Mouse (Mus musculus) kidney, adult 2 months (tissue): ENCODE results near the gene Hdgf. TPM values are rescaled to one million over a fixed set of nuclear protein-coding genes. Genes with fewer than 3 reads are reported as not detected.
"Not testable (repeated sequence)": the region's sequence is repeated elsewhere in the genome, so short reads cannot be mapped to it uniquely, and the experiment has no call there.

Source experiments
- DNase-seq: peaks from one replicate; pipeline ENCODE4 v3.0.0; 2021
- H3K27ac ChIP-seq: fragments of 200-500 bp; 2 replicates; pipeline ENCODE4 v1.5.1; 2012; ENCODE audit warnings: low read depth, low read length, control low read depth, inconsistent platforms; ENCODE audit not compliant: insufficient read depth
- H3K27me3 ChIP-seq: fragments of 200-500 bp; replicated peaks from 2 replicates; pipeline ENCODE4 v1.6.1; 2012; ENCODE audit warnings: mild to moderate bottlenecking, moderate library complexity, low read length, inconsistent platforms; ENCODE audit not compliant: control insufficient read depth, insufficient read depth
- H3K36me3 ChIP-seq: fragments of 200-500 bp; 2 replicates; pipeline ENCODE4 v1.6.1; 2012; ENCODE audit warnings: mild to moderate bottlenecking, moderate library complexity, low read length, inconsistent platforms; ENCODE audit not compliant: control insufficient read depth, insufficient read depth
- H3K4me1 ChIP-seq: fragments of 200-500 bp; 2 replicates; pipeline ENCODE4 v1.6.1; 2011; ENCODE audit warnings: low read length; ENCODE audit not compliant: control insufficient read depth, insufficient read depth
- H3K4me3 ChIP-seq: fragments of 200-500 bp; 2 replicates; pipeline ENCODE4 v1.5.1; 2011; ENCODE audit warnings: mild to moderate bottlenecking, low read depth, low read length, control low read depth; ENCODE audit not compliant: insufficient read depth
- CTCF ChIP-seq: fragments of 200-500 bp; conservative IDR thresholded peaks from 2 replicates; pipeline ENCODE4 v1.5.1; 2011; ENCODE audit warnings: low read depth, mild to moderate bottlenecking, control low read depth, low read length, moderate library complexity, mixed read lengths; ENCODE audit not compliant: insufficient read depth, insufficient read length
- POLR2A ChIP-seq: fragments of 200-500 bp; IDR thresholded peaks from one replicate; pipeline ENCODE4 v1.6.1; 2011; ENCODE audit warnings: low read depth, low read length, control low read depth
- WGBS: fragments of 180-500 bp; shearing (Covaris S2); methylation state at CpG from one replicate; pipeline ENCODE4 v1.1.7; 2018; 5-methylcytosine and 5-hydroxymethylcytosine counted together
- polyA plus RNA-seq: library from polyadenylated mRNA; depleted of rRNA; stranded (reverse); fragments of >200 nt; gene quantifications from 2 replicates; pipeline ENCODE4 v1.2.3, GENCODE M21; 2012; rRNA removed

The Hdgf gene
- polyA plus RNA-seq: 104 and 113 TPM in 2 replicates

DNA sequence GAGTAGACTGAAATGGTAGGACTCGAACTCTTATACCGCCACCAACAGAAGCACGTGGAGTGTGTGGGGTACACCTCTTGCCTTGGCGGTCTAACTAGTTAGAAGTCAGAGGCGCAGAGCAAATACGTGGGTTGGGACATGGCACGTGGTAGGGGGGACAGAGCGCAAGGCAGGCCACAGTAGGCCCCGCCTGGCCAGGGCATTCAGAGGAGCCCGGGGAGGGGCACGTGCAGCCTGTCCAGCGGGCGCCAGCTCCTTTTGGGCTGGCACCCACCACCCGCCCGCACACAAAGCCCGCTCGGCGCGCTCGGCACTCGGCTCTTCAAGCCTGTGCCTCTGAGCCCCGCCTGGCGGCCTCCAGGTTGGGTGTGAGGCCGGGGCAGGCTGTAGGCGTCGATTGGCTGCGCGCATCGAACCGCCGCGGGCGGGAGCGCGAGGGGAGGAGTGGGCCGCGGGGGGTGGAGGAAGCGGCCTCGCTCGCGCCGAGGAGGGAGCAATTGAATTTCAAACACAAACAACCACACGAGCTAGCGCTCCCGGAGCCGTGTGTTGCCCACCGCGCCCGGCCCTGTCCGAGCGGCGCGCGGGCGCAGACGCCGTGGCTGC, at the start of gene Hdgf:
Gene Hdgf, plus strand, starts transcription at position 442 of the 606 bp plus-strand sequence.
- no peaks in the 10 kb centered on the region for H3K27me3 ChIP-seq
- H3K4me3 ChIP-seq: peak within 1 kb of the TSS; percentile 67
- DNase-seq: peak; percentile 97
- peaks cover 25% of the 10 kb centered on the region for H3K4me1 ChIP-seq
- under 1% methylated on average over 56 of the region's 57 CpGs for WGBS
- peak within 1 kb of the TSS; percentile 94 for H3K27ac ChIP-seq
- TF ChIP-seq CTCF (no peak), POLR2A (peak; percentile 21)
- H3K36me3 ChIP-seq: no peaks in the 10 kb centered on the region

DNA sequence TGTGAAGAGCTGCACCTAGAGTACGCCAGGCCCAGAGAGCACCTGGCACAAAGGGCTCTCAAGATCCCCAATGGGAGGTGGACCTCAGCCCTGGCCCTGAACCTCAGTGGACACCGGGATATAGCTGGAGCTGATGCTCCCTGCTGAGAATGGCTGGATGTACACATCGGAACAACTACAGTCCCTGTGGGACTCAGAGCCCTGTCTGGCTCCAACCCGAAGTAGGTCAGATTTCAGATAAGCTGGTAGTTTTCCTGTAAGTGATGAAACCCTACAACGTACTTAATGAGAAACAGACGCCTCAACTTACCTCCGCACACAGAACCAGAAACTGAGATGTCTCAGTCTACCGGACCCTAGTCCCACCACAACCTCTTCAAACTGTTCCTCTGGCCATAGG, 48.5 kb upstream of the Hdgf start:
- DNase-seq: no peak
- Histone ChIP-seq H3K27me3 (no peaks in the 10 kb centered on the region), H3K4me3 (no peak overlapping the region), H3K4me1 (peaks cover 4% of the 10 kb centered on the region; the same call in 1 of the 2 replicates), H3K27ac (no peak overlapping the region), H3K36me3 (peaks cover 2% of the 10 kb centered on the region)
- TF ChIP-seq CTCF: no peak
- TF ChIP-seq POLR2A: no peak
- 92% methylated on average over 8 of the region's 8 CpGs for WGBS

DNA sequence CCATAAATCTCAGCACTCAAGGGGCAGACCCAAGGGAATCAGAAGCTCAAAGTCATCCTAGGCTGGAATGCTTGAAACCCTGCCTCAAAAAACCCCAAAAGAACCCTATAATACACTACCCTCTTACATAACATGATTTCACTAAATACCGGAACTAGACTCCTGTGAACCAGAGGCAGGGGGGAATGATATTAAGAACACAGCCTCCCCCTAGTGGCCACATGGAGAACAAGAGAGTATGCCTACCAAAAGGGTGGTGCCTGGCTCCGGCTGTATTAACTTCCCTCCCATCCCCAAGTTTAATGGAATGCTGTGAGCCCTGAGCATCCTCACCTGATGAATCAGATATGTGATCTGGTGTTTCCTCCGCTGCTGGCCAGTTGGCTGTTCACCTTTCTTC, 46.3 kb upstream of the Hdgf start:
- peak; percentile 70 for DNase-seq
- TF ChIP-seq CTCF: peak; percentile 70
- TF ChIP-seq POLR2A: no peak
- 9% methylated on average over 3 of the region's 3 CpGs for WGBS
- H3K27ac ChIP-seq: no peak overlapping the region
- peaks cover 2% of the 10 kb centered on the region for H3K36me3 ChIP-seq
- H3K27me3 ChIP-seq: no peaks in the 10 kb centered on the region
- H3K4me3 ChIP-seq: no peak overlapping the region
- H3K4me1 ChIP-seq: peaks cover 4% of the 10 kb centered on the region; the same call in 1 of the 2 replicates

DNA sequence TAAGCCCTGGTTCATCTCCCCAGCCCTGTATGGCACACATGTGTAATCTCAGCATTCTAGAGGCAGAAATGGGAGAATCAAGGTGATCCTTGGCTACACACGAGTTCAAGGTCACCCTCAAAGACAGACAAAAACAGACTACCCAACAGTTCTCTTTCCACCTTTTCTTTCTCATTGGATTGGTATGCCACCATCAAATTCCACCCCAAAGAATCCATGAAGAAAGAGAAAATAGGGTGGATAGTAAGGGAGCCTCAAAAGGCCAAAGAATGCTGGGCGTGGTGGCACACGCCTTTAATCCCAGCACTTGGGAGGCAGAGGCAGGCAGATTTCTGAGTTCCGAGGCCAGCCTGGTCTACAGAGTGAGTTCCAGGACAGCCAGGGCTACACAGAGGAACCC, 42.0 kb upstream of the Hdgf start:
- not testable (repeated sequence) for DNase-seq, H3K4me1 ChIP-seq, H3K27ac ChIP-seq, H3K4me3 ChIP-seq, H3K36me3 ChIP-seq, H3K27me3 ChIP-seq
- 85% methylated on average over 4 of the region's 4 CpGs for WGBS

DNA sequence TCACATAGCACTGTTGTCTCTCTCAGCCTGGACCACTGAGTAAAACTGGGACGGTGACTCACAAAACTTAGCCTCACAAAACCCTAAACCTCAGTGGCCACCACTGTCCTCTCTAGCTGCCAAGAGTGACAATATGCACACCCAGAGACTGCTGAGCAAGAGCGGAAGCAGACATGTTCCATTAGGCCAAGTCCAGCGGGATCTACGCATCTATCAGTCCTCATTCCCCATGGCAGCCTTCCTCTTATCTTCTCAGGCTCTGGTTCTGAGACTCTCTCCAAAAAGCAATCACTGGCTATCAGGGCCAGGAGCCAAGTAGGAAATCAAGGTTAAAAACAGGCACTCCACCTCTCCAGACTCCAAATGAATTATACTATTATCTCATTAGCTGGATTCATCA, 28.4 kb upstream of the Hdgf start:
- TF ChIP-seq CTCF (no peak), POLR2A (no peak)
- Histone ChIP-seq H3K27me3 (no peaks in the 10 kb centered on the region), H3K36me3 (no peaks in the 10 kb centered on the region), H3K4me1 (peaks cover 2% of the 10 kb centered on the region; the same call in 1 of the 2 replicates), H3K27ac (no peak overlapping the region), H3K4me3 (no peak overlapping the region)
- DNase-seq: no peak
- WGBS: 86% methylated on average over 4 of the region's 4 CpGs

DNA sequence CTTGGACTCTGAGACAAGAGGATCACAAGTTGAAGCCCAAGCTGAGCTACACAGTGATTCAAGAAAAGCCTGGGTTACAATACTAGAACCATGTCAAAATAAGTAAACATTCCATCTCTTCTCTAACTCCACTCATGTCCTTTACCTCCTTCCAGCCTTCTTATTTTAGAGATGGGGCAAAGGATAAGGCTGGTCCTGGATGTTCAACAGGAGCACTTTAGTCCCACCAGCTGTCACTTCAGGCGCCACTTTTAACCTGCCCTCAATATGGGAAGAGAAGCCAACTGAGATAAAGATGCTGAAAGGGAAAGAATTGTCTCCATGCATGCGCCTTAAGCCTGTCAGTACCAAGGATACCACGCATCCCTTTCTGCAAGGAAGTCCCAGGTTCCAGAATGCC, 21.8 kb upstream of the Hdgf start:
- no peak for DNase-seq
- Histone ChIP-seq H3K27me3 (no peaks in the 10 kb centered on the region), H3K4me1 (peaks cover 16% of the 10 kb centered on the region), H3K4me3 (peak overlapping the region; percentile 93), H3K36me3 (no peaks in the 10 kb centered on the region), H3K27ac (no peak overlapping the region; the same call in 1 of the 2 replicates)
- WGBS: 2% methylated on average over 3 of the region's 3 CpGs
- TF ChIP-seq POLR2A (no peak), CTCF (no peak)

DNA sequence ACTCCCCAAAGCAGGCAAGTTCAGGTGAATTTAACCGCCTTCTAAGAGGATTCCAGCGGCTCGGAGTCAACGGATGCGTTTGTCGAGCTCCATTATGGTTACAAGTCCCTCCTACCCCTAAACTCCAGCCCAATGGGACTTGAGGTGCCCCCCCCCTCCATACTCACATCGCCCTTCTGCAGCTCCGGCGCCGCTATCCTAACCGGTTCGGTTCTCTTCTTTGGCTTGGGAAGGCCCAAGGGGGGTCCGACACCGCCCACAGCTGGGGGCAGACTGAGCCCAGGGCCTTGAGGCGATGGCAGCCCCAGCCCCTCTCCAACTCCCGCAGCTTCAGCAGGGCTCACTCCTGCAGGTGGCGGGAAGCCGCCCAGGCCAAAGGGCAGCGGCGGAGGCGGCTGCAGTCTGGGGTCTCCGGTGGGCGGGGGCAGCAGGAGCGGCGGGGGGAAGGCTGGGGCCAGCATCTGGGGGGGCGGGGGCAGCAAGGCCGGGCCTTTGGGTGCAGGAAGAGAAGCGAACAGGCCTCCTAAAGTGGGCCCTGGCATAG, 21.3 kb upstream of the Hdgf start:
- peaks cover 16% of the 10 kb centered on the region for H3K4me1 ChIP-seq
- H3K27me3 ChIP-seq: no peaks in the 10 kb centered on the region
- whole genome bisulfite sequencing: under 1% methylated on average over 28 of the region's 28 CpGs
- DNase-seq: peak; percentile 34
- TF ChIP-seq CTCF: no peak
- TF ChIP-seq POLR2A: no peak
- H3K4me3 ChIP-seq: peak overlapping the region; percentile 93
- H3K36me3 ChIP-seq: no peaks in the 10 kb centered on the region
- peak overlapping the region; percentile 87 for H3K27ac ChIP-seq
